Mouse (Mus musculus) left cerebral cortex, postnatal 14 days (tissue): ENCODE measurements around the gene Tpmt. TPM values are rescaled to one million over a fixed set of nuclear protein-coding genes. Genes with fewer than 3 reads are reported as not detected.

ENCODE experiments used
- DNase-seq, 2 experiments: peaks; one replicate each; pipeline ENCODE4 v3.0.0; 2021 to 2022; ENCODE audit warnings: low spot score in 2 of 2, mixed read lengths in 1 of 2
- intact Hi-C: fragments of 180-260 bp; cut with DNase I; formaldehyde crosslinking; loops from one replicate; pipeline ENCODE4 v1.15.1; 2025
- long read RNA-seq, 2 experiments: library from polyadenylated mRNA; stranded (forward); transcript quantifications; one replicate each; pipeline ENCODE4 v2.0.0; 2021
- total RNA-seq, 2 experiments: library from RNA; stranded (reverse); gene quantifications; 2 replicates each; pipeline ENCODE4 v1.2.3; 2021

Gene Tpmt
- total RNA-seq = 10 to 100 TPM in 1 of 2 experiments, 1 to 10 TPM in 1; 7.8 to 10.4 TPM
- long read RNA-seq, experiment 1, partial matches to known transcripts = 1 of 15 reads
- long read RNA-seq, experiment 1, other reads (novel, unspliced or antisense) = 12 of 15 reads
- long read RNA-seq, experiment 2, partial matches to known transcripts = 0 of 11 reads
- long read RNA-seq, experiment 2, other reads (novel, unspliced or antisense) = 7 of 11 reads

DNA sequence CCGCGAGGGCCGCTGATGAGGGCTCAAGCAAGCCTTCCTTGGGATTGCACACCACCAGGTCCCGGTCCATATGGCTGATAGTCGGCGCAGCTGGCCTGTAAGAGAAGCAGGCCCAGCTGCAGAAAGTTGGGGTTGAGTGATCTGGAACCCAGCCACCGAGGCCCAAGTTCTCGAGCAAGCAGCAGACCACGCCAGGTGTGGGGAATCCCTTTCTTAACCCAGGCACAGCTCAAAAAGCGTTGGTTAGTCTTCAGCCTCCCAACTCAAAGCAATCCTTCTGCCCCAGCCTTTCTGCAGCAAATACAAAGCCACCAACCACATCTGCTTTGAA lies at the start of gene Tpmt:
Tpmt (minus strand) TSS at position 121 of the 331 bp plus-strand sequence.
- no peak for DNase-seq

DNA sequence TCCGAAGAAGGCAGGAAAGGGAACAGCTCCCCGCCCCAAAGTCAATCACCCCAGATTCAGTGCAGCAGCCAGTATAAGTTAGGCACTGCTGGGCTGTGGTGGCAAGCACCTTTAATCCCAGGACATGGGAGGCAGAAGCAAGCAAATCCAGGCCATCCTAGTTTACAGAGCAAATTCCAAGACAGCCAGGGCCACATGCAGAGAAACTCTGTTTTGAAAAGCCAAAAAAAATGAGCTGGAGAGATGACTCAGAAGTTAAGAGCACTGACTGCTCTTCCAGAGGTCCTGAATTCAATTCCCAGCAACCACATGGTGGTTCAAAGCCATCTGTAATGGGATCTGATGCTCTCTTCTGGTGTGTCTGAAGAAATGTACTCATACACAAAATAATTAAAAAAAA lies 49.3 kb upstream of the Tpmt start:
- intact Hi-C loops = no loop called here
- DNase-seq = no peak

More for the DNA sequence above, at the start of gene Tpmt:
- intact Hi-C loops = no loop called here

DNA sequence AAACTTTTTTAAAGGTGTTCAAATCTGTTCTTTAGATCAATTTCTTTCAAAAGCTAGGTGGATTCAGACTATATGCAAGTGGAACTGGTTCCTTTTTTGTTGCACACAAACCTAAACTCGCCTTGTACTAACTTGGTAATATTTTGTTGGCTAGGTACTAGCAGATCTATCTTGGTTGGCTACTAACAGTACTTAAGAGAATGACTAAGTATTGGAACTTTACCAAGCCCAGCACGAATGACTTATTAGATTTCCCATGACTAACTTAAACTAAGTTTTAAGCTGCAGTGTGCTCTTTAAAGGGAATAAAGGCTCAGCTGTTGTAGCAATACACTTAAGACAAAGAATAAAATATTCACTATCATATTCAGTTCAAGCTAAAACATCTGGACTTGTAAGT lies 44.7 kb upstream of the Tpmt start:
- DNase-seq = no peak
- intact Hi-C loops = no loop called here

DNA sequence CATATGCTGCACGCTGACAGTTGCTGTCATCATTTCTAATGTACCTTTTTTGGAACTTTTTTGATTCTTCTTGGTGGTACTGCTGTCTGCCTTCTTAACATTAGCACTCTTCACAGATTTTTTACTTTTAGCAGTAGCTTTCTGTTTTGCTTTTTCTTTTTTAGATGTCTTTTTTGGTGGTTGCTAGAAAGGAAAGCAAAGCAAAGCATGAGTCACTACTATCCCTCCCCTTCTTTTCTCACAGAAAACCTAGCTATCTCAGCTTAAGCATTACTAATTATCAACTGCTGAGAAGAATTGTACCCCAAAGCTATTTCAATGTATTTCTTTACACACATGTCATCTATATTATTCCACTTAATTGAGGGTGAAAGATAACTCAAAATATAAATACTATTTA lies 43.9 kb upstream of the Tpmt start:
- DNase-seq = no peak
- intact Hi-C loops = no loop called here

DNA sequence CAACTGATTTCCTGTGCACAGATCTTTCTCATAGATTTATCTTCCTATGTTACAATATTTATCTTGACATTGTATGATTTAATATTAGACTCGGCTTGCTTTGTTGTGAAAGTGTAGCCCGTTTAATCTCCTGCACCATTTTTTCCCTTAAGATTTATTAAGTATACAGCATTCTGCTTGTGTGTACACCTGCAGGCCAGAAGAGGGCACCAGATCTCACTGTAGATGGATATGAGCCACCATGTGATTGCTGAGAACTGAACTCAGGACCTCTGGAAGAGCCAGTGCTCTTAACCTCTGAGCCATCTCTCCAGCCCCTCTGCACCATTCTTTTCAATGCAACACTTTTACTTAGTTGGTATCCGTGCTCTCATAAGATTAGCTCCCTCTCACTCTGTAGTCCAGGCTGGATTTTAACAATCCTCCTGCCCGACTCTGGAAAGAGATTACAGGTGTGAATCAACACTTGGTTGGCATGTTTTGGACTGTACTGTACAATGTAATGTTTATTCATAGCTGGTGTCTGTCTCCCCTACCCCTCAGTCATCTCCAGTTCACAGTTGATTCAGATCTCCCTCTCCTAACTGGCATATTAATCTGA lies 36.5 kb upstream of the Tpmt start:
- DNase-seq = no peak
- intact Hi-C loops = no loop called here

DNA sequence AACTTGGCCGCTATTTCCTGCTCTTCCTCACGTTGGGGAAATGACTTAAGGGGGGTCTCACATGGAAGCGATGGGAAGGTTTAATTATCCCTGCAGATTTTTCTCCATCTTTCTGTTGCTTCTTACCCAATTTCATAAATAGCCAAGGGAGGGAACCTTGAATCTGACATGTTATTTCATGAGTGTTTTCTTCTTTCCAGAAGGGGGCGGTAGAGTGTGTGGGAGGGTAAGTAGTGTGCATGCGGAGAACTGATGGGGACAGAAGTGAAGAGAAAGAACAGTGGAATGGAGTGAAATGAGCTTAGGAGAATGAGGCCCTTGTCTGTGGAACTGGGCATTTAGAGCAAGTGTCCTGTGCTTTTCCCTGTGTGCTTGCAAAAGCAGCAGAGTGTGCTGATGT lies 34.3 kb upstream of the Tpmt start:
- no peak for DNase-seq
- intact Hi-C loops = no loop called here

DNA sequence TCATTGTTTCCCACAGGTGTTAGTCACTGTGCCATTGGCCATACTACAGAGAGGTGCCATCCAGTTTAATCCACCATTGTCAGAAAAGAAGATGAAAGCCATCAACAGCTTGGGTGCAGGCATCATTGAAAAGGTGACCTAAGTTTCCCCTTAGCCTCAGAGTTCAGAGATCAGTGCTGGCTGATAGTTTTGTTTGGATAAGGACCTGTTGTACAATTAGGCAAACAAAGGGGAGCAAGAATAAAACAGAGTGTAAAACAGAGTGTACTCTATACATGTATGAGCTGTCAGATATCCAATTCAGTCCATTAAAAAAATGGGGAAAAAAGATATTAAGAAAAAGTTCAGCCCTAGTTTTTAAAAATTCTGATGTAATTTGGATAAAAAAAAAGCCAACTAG lies 32.8 kb upstream of the Tpmt start:
- no peak for DNase-seq
- intact Hi-C loops = no loop called here

DNA sequence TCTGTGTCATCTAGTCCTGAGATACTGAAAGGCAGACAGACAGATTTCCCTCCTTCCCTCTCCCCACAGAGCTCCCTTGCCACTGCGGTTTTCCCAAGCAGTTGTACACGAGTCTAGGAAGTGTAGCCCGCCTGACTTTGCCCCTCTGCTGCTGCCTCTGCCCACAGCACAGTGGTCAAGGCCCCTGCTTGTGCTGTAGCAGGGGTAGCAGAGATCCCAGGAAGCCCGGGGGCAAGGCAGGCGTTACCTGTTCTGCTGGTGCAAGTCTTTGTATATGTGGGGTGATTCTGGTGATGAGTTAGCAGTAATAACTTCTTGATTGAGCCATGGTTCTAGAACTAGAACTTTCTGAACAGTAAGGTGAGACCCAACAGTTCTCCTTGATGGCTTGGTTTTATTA lies 31.6 kb upstream of the Tpmt start:
- no peak for DNase-seq
- intact Hi-C loops = no loop called here

DNA sequence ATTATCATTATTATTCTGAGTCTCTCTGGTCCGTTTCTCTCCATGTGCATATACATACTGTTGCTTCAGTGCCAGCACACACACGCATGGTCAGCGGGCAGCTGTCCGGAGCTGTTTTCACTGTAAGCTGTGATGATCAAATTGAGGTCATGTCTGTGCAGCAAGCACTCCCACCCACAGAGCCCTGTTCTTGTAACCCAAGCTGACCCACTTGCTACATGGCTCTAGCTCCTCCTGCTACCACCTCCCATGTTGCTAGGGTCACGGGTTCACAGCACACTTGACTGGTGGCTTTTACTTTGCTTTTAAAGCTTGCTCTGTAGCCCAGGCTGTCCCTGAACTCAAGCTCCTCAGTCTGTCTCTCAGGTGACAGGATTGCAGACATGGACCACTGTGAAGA lies 27.9 kb upstream of the Tpmt start:
- DNase-seq = no peak
- intact Hi-C loops = no loop called here

DNA sequence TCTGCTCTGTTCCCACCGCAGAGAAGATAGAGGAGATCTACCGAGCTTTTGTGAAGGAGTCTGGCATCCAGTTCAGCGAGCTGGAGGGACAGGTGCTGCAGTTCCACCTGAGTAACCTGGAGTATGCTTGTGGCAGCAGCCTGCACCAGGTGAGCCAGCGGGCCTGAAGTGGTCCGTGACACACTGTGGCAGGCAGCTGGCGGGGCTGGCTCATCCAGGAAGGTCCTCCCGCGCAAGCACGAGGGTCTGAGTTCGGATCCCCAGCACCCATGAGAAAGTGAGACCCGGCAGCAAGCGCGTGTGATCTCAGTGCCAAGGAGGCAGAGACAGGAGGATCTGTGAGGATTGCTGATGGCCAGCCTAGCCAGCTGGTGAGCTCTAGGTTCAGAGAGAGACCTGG lies 27.3 kb upstream of the Tpmt start:
- intact Hi-C loops = no loop called here
- DNase-seq = no peak

DNA sequence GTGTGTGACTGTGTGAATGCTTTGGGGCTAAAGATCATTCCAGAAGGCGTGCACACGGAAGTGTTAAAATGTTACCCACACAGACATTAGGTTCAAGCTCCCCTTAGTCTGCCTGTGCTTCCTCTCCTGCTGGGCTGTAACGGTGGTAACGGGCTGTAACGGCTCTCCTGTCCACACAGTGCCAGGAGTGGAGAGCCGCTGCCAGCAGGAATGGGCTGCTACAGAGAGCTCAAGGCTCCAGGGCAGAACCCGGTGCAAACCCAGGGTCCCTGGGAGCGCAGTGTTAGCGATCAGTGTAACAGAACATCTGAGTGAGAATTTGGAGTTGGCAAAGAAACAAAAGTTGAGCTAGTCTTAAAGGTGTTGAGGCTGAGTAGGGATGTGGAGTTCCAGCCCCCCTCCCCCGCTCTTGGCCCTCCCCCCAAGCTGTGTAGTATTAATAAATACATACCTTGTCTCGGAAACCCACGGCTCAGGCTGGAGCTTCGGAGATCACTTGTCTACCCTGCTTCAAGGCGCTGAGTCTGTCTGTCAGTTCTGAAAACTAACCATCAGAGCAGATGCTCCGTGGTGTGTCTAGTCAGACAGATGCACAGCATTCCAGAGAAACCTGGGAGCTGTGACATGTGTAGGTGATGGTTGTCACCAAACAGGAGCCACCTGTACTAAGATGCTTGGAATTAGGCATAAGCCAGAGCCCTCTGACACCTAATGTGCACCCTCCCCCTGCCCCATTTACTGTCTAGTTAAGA lies 26.0 kb upstream of the Tpmt start:
- intact Hi-C loops = no loop called here
- no peak for DNase-seq

DNA sequence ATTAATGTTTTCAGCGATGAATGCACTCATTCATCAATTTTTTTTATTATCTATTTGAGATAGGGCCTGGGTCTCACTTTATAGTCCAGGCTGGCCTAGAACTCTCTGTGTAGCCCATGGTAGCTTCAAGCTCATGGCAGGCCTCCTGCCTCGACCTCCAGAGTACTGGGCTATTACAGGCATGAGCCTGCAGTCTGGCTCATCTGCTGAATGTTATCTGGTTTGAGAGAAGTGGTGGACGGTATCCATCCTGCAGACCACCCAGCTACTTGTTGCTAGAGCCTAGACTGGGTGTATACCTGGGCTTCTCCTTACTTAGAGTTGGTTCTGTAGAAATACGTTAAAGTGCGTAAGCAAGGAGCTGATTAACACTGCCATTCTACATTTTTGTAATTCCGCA lies 22.5 kb upstream of the Tpmt start:
- no peak for DNase-seq
- intact Hi-C loops = no loop called here

DNA sequence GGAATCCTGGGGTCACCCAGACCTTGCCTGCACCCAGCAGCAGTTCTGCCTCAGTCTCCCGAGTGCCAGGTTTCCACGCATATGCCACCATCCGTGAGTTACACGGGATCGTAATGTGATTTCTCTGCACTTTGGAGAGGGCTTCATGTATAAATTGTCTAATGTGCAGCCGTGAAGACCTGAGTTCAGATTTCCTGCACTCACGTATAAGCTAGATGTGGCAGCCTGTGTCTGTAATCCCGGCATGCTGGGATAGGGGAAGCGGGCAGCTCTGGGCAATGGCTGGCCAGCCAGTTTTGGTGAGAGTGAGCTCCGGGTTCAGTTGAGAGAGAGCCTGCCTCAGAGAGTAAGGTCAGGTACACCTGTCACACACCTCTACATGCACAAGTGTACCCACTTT lies 22.0 kb upstream of the Tpmt start:
- intact Hi-C loops = no loop called here
- no peak for DNase-seq

DNA sequence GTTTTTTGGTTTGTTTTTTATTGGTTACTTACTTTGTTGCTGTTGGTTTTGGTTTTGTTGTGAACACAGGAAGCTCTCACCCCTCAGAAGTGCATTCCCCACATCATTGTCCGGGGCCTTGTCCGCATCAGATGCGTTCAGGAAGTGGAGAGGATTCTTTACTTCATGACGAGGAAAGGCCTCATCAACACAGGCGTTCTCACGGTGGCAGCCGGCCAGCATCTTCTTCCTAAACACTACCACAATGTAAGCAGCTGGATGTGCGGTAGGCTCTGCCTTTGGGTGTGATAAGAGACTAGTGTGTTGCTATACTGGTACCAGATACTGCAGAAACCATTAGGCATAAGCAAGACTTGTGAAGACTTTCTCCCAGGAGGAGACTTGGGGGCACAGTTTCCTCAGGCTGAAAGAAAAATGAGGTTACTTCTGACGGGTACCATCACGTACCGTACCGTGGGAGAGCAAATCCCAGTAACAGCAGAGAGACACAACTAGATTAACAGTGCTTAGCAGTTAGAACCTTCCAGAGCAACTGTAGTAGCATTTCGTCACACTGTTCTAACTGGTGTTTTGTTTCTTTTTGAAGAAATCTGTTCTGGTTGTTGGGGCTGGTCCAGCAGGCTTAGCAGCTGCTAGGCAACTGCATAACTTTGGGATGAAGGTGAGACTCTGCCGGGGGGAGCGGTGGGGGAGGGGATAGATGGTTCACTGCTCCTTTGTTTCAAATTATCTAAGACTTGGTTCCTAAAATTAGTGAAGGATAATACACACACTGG lies 19.6 kb upstream of the Tpmt start:
- intact Hi-C loops = no loop called here
- no peak for DNase-seq

DNA sequence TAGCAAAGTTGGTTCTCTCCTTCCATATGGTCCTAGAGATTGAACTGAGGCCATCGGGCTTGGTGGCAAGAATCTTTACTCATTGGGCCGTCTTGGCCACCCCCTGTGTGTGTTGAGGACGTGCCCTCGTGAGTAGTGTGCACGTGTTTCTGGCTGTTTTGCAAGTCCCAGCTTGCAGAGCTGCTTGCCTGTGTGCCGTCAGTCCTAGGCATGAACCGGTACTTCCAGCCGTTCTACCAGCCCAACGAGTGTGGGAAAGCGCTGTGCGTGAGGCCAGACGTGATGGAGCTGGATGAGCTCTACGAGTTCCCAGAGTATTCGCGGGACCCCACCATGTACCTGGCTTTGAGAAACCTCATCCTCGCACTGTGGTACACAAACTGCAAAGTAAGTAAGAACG lies 18.2 kb upstream of the Tpmt start:
- no peak for DNase-seq
- intact Hi-C loops = no loop called here

DNA sequence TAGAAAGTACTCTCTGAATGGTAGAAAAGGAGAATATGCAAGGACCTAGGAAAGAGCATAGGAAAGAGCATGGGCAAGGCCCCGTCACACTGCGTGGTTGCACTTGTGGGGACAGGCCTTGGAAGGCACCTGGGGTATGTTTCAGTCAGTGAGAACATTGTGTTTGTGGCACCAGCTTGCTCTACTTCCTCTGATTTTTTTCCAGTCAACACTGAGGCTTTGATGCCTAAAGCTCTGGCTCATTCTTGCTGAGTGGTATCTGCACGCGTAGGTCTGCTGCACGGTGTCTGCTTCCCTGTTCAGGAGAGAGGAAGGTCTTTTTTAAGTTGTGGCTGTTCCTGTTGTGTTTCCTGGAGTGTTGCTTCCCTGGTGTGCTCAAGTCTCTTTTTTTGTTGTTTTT lies 12.2 kb upstream of the Tpmt start:
- no peak for DNase-seq
- intact Hi-C loops = no loop called here

DNA sequence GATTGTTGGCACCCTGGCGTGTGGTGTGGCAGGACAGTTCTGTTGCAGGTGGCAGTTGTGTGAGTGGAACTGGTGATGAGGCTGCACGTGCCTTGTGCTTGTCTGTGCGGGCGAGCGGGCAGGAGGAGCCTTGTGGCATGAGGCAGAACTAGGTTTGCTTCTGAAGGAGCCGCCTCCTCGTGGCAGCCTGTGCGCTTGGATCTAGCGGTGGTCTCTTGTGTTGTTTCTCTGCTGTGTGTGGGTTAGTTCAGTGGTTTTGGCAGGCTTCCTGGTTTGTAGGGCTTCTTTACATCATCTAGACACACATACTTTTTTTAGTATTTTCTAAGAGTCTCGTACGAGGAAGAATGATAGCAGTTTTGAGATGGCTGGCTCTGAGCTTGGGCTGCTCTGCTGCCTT lies 11.6 kb upstream of the Tpmt start:
- DNase-seq = peak; percentile 76 to 92

DNA sequence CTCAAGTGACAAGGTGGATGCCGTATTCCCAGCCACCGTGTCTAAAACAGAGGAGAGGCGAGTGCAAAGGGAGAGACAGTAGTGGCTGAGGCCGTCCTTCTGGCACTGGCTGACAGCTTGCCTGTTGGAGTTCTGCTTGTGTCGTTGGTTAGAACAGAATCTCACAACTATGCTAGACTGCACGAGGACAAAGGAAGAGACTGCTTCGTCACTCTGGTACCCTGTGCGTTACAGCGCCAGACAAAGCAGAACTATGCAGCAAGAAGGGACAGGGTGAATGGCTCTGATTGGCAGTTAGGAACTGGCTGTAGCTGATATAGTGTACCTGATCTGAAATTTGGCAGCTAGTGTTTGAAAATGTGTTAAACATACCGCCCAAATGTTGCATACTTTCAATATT lies 9.4 kb upstream of the Tpmt start:
- intact Hi-C loops = no loop called here
- no peak for DNase-seq

More for the DNA sequence above, 11.6 kb upstream of the Tpmt start:
- intact Hi-C loops = no loop called here

DNA sequence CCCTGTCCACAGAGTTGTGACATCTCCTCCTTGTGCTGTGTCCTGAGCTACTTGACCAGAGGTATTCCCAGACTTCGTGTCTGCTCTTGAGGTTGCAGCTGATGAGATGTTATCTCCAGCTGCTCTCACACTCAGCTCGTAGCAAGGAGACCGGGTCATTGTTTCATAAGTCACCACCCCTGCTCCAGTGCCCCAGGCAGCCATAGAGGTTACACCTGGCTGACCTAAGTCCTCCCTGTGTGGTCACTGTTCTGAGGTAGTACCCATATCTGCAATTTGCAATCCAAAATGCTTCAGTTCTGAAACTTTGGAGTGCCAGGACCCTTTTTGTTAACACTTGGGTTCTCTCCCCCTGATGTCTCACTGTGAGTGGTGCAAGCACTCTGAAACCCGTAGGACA lies 5.5 kb upstream of the Tpmt start:
- DNase-seq = no peak
- intact Hi-C loops = no loop called here

DNA sequence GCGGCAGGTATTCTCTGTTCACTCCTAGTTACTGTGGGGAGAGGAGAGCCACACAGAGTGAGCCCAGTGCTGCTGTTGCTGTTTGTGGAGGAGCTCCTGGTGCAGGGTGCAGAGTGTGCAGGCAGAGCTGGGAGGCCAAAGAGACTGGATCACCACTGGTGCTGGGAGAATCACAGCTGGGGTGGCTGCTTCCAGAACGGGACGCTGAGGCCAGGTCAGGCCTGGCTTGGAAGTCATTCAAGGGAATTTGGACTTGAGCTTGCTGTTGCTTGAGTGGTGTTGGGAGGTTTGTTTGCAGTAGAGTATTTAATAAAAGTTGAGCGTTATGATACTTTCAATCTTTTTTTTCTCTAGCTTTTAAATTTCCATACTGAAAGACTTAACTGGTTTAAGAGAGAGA lies 3.5 kb upstream of the Tpmt start:
- intact Hi-C loops = no loop called here

More for the DNA sequence above, 3.5 kb upstream of the Tpmt start:
- no peak for DNase-seq
